Mouse (Mus musculus): Measurements from ENCODE around the gene Asic3.

Asic3 gene

GRCm38 (mm10) chr5:24413042-24413693 is at the start of gene Asic3:
Gene Asic3 (plus strand): TSS chr5:24413392.
- DNase-seq: no peak

GRCm38 (mm10) chr5:24363467-24363866 is 49.7 kb upstream of the Asic3 start:
- no peak for DNase-seq

- no peak for DNase-seq
Measured at GRCm38 (mm10) chr5:24364061-24364460, 49.1 kb upstream of the Asic3 start.

DNA sequence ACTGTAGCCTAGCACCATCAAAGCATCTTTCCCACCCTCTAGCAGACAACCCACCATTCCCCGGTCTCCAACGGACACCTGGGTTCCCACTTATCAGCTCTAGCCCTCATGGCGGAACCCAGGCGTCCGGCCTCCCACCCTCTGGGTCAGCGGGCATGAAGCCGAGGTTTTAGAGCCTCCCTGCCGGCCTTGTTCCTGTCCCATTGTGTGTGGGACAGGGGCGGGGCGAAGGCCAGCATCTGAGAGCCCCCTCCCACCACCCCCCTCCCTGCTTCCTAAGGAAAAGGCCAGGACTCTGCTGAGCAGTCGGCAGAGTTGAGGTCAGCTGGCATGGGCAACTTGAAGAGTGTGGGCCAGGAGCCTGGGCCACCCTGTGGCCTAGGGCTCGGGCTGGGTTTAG is 48.7 kb upstream of the Asic3 start, which contains the start of gene Nos3:
TSS of gene Nos3 (plus strand) at position 303 of the 400 bp plus-strand sequence.
- no peak for DNase-seq

DNA sequence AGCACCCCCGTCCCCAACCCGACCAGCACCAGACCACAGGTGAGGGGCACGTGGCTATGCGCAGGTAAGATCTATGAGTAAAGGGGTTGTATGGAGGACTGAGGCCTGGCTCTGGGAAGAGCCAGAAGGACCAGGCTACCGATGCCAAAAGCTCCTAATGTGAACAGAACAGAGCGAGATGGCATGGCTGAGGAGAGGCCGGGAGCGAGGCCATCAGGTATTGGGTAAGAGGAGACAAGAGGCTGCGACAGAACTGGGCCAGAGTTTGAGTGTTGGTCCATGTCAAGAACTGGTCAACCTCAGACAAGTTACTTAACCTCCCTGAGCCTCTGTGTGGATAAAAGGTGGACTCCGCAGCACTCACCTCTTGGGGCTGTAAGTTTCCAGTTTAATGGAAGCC is 48.2 kb upstream of the Asic3 start:
- no peak for DNase-seq

GRCm38 (mm10) chr5:24365528-24365927 is 47.7 kb upstream of the Asic3 start:
- no peak for DNase-seq

DNA sequence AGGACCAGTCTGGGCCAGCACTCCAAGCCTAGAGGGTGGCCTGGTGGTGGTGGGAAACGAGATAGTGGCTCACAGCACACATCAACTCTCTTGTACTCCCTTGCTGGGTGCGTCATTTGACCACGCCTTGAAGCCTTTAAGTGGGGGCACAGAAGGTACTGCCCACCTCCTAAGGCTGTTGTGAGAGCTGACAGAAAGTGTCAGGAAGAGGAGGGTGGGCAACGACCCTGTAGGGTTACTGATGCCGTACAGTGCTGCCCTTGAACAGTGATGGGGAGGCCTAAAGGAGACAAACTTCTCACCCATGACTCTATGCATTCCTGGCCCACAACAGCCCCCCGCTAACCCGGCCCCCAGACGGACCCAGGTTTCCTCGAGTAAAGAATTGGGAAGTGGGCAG is 46.8 kb upstream of the Asic3 start:
- DNase-seq: no peak

DNA sequence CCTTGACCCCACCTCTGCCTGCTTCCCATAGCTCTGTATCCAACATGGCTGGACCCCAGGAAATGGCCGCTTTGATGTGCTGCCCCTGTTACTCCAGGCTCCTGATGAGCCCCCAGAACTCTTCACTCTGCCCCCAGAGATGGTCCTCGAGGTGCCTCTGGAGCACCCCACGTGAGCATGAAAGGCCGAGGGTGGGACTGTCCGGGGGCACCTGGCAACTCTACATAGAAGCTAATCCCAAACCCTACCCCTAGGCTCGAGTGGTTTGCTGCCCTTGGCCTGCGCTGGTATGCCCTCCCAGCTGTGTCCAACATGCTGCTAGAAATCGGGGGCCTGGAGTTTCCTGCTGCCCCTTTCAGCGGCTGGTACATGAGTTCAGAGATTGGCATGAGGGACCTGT is 43.4 kb upstream of the Asic3 start:
- no peak for DNase-seq

GRCm38 (mm10) chr5:24373807-24374206 is 39.4 kb upstream of the Asic3 start:
- no peak for DNase-seq

DNA sequence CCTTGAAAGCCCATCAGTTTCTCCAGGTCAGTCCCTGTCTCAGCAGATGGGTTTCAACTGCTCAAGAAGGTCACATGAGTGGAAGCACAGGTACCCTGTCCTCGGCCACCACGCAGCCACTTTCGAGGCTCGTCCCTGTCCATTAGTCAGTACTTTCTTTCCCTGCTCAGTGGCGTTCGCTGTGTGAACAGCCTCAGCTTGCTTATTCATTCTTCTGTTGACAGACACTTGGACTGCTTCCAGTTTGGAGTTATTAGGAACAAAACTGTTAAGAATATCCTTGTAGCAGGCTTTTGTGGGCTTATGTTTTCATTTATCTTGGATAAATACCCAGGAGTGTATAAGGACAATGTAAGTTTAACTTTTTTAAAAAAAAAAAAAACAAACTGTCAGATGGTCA is 39.0 kb upstream of the Asic3 start:
- DNase-seq: no peak

DNA sequence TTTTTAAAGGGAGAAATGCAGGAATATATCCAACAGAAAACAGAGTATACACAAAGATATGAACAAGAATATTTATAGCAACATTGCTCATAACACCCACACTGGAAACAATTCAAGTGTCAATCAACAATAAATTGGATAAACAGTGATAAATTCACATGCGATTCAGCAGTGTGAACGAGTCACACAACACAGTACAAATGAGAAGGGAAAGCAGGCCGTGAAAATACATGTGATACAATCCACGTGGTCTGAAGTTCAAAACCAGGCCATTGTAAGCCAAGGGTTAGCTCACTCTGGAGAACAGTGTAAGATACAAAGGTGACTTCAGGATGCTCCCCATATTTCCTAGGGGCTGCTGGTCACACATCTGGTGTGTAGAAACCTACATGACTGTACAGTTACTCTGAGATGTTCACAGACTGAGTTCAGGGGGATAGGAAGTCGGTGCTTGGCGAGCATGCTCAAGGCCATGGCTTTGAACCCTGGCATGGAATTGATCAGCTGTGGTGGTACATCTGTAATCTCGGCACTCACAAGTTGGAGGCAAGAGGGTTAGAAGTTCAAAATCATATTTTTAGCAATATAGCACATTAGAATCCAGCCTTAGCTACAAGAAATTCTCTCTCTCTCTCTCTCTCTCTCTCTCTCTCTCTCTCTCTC is 38.4 kb upstream of the Asic3 start:
- DNase-seq: no peak

- DNase-seq: no peak
Measured at GRCm38 (mm10) chr5:24378700-24379099, 34.5 kb upstream of the Asic3 start.

DNA sequence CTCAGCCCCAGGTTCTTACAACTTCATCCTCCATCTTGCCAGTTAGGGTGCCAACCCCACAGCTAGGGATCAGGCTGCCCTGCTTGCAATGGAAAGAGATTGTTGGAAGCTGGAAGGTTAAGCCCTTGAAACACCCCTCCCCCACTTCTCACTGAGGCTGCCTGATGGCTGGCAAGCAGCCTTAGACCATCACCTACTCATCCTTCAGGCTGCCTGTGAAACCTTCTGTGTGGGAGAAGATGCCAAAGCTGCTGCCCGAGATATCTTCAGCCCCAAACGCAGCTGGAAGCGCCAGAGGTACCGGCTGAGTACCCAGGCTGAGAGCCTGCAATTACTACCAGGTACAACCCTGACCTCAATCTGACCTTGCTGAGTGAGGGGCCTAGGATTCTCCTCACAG is 33.7 kb upstream of the Asic3 start:
- DNase-seq: no peak

- DNase-seq: no peak
Measured at GRCm38 (mm10) chr5:24380499-24380898, 32.7 kb upstream of the Asic3 start.

DNA sequence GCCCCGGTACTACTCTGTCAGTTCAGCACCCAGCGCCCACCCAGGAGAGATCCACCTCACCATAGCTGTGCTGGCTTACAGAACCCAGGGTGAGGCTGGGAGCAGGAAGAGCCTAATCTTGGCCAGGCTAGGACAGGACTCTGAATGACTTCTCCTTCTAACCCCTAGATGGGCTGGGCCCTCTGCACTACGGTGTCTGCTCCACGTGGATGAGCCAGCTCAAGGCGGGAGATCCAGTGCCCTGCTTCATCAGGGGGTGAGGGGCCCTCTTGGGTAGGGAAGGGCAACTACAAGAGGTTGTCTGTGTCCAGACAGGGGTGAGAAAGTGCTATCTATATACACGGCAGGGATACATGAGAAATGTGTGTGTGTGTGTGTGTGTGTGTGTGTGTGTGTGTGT is 31.7 kb upstream of the Asic3 start:
- DNase-seq: no peak

DNA sequence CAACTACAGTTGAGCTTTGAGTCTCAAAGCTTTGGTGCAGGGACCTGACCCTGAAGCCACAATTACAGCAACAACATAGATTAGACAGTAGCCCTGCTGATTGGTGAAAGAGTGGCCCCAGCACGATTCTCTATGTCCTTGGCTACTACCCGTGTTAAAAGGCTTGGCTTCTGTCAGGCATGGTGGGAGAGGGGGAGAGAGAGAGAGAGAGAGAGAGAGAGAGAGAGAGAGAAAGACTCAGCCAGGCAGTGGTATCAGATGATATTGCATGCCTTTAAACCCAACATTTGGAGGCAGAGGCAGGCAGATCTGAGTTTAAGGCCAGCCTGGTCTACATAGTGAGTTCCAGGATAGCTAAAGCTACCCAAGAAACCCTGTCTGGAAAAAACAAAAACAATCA is 31.2 kb upstream of the Asic3 start:
- DNase-seq: no peak

DNA sequence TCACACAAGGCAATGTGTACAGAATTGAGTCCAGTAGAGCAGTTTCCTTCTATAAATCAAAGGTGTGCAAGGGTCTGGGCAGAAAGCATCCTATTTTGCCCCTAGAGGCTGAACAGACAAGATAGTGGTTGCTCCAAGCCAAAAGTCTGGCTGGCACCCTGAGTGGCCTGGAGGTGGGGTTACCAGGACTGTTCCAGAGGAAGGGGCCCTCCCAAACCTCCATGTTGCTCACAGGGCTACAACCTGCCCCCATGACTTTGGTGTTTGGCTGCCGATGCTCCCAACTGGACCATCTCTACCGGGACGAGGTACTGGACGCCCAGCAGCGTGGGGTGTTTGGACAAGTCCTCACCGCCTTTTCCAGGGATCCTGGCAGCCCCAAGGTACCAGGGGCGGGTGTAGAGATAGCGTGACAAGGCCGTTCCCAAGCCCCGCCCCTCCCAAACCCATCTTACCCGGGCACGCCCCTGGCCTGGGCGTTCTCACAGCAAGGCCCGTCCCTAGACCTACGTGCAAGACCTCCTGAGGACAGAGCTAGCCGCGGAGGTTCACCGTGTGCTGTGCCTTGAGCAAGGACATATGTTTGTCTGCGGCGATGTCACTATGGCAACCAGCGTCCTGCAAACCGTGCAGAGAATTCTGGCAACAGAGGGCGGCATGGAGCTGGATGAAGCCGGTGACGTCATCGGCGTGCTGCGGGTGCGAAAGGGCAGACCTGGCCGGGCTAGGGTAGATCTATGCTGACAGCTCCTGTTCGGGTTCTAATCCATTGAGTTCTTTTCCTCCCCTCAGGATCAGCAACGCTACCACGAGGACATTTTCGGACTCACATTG is 29.9 kb upstream of the Asic3 start:
- peak; percentile 91 for DNase-seq

DNA sequence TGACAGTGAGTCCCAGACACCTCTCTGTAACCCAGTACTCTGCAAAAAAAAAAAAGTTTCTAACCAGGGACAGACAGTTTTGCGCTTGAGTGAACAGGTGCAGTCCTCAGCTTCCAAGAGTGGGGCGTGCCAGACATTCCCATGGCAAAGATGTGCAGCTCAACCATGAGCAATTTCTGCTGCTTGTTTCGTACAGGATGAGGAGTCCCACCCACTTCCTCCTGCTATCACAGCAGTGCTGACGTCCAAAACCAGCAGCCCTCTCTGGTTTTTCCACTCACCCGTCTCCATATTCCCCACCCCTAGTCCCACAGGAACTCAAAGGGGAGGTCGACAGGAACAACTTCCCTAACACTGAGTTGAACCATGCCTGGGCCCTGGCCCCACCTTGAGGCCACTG is 28.8 kb upstream of the Asic3 start:
- no peak for DNase-seq

DNA sequence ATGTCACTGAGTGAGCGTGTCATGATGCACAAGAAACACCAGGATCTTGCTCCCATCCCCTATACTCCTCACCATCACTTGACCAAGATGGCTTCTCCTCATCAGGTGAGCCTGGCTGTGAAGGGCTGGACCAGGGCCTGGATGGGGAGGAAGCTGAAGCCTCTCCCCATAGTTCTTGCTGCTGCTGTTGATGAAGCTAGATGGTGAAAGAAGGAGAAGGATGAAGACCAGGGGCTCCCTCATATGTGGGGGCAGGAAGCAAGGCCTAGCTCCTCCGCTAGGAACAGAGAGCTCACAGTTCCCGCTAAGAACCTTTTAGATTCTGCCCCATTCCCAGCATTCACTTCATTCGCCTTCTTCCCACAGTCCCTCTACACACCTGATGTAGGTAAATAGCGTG is 27.8 kb upstream of the Asic3 start:
- no peak for DNase-seq

- DNase-seq: no peak
Measured at GRCm38 (mm10) chr5:24385887-24386550, 27.2 kb upstream of the Asic3 start.

DNA sequence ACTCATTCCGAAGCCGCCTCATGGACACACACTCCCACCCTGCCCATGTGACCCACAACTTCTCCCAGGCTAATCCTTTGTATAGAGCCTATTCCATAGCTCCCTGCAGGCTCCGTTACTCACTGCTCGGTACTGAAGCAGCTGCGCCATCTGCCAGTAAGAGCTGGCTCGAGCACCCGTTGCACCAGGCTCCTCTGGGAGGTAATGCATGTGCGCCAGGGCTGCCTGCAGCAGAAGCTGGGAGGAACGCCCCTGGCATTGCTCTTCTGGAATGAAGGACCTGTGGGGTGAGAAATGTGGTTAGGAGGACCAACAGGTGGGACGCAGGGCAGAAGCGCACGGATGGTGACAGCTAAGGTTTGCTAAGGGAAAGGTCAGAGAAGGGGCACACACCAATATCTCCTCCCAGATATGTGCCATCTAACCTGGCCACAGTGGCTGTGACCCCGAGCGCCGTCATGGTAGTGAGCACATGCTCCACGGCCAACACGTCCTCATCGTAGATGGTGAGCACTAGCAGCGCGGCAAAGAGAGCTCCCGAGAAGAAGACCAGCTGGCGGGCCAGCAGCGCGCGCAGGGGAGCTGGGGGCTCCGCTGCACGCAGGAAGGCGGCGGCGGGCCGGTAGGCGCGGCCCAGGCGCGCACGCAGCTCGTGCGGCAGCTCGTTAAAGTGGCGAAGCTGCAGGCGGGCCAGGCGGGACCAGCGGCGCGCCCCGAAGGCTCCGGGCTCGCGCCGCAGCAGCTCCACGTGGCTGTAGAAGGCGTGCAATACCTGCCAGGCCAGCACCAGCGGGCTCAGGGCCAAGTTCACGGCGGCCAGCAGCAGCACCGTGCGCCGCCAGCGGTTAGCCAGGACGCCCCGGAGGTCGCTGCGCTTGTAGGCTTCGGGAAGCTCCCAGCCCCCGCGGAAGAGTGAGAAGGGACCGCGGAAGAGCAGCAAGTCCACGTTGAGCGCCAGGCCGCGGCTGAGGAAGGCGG is 25.6 kb upstream of the Asic3 start:
- DNase-seq: peak; percentile 70

DNA sequence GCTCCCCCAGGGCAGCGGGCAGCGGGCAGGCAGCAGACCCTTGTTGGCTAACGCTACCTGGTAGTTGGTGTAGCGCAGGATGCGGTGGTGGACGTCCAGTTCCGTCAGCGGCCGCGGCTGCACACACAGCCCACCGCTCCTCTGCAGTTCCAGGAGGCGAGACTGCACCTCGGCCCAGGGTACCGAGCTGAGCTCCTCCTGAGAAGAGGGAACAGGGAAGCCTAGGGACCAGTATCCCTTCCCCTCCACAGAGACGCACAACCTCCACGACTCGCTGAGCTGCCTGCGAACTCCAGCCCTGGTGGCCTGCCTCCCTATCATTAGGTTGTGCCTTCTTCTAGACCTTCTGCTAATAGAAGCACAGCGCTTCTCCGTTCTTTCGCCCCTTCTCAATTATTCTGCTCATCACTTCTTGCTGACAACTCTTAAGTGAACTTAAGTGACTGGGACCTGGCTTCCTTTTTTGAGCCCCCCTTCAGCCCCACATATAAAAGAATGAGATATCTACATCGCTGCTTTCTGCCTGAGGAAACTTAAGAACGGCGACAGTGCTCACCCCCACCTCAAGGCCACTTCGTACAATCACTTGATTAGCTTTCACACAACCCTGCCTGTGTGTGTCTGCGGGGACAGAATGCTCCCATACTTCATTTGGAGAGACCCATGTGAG is 24.8 kb upstream of the Asic3 start:
- DNase-seq: no peak
